Mouse (Mus musculus) heart, postnatal 14 days (tissue): ENCODE measurements around the gene Ric8b. TPM values are rescaled to one million over a fixed set of nuclear protein-coding genes. Genes with fewer than 3 reads are reported as not detected.

Experiments used
- DNase-seq, 2 experiments: peaks; one replicate each; pipeline ENCODE4 v3.0.0; 2021 to 2022
- intact Hi-C: fragments of 180-260 bp; cut with DNase I; formaldehyde crosslinking; loops from one replicate; pipeline ENCODE4 v1.15.1; 2025
- total RNA-seq, 2 experiments: library from RNA; stranded (reverse); gene quantifications; 2 replicates each; pipeline ENCODE4 v1.2.3; 2021

The Ric8b gene
- total RNA-seq, 2 experiments from 2014 or later, result 25.4 to 26.4 TPM

DNA sequence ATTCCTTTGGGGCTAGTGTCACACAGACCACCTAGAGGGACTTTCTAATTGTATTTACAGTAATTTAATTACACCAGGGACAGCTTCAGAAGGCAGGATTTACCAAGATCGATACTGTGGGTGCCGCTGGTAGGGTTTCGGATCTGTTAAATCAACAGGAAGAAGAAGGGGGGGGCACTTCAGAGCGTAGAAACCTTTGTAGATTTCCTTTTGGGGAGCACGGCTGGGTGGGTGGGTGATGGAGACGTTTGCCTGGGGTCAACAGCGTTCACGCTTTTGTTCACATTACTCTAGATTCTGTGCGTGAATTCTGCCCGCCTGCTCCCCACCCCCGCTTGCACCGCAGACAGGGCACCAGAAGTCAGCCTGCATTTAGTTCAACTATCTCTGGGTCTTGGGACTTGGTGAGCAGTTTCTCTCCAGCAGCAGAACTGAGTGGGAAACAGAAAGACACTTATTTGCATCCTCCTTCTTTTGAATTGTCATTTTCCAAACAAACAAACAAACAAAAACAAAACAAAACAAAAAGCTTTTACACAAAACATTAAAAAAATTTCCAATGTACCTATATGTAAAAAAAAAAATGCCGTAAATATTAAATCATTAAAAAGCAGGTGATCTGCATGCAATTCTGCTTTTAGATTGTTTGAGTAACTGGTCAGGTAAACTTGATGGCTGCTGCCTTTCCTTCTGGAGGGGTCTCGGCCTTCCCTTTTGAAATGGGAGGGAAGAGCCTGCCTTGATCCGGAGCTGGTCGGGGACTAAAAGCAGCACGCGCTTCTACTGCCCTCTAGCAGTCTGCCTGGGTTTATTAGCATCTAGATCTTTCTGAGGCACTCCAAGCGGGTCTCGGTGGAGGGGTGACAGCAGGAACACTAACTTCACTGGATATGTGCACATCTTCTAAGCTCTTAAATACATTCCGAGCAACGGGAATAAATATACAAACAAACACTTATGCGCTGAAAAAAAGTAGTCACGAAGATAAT, 127.6 kb downstream of the Ric8b start:
- intact Hi-C loops, result loop anchor here (2.0 to 5.0 kb wide), 5 partner anchors 32 to 528 kb away; no protein-coding TSS in a partner anchor
- peak; percentile 62 to 73 for DNase-seq

DNA sequence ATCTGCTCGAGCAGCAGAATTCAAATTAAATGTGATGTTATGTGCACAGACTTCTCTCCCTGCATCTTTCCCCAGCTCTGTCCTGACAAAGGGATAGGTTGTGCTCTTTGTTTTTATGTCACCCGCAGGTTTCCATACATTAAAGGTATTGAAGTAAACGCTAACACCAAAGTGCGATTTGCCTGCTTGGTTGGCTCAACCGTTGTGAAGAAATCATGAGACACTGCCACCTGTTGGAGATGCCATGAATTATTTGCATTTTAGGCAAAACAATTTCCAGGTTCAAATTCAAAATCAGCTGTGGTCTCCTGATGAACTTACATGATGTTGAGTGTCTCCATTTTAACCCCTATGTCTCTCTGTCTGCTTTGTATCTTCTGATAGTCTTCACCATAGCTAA, 129.2 kb downstream of the Ric8b start:
- peak in 1 of 2 experiments; percentile 51 for DNase-seq
- intact Hi-C loops, result loop anchor here (5.0 kb wide), 1 partner anchor 529 kb away; no protein-coding TSS in a partner anchor

DNA sequence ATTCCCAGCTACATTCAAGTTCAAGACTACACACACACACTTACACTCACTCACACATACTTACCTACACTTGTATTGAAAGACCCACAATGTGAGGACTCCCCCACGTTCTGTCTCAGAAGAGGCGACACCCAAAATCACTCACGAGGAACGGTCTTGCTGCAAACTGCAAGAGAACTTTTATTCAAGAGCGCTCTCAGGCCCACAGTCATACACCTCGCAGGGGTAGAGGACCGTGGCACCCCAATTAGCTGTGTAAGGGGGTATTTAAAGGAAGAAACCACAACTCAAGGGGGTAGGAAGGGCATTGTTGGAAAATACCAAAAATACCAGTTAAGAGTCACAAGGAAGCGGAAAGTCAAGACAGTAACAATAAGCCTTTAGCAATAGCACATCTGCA, 130.6 kb downstream of the Ric8b start:
- DNase-seq, result no peak
- intact Hi-C loops, result loop anchor here (5.0 kb wide), 1 partner anchor 531 kb away; no protein-coding TSS in a partner anchor

DNA sequence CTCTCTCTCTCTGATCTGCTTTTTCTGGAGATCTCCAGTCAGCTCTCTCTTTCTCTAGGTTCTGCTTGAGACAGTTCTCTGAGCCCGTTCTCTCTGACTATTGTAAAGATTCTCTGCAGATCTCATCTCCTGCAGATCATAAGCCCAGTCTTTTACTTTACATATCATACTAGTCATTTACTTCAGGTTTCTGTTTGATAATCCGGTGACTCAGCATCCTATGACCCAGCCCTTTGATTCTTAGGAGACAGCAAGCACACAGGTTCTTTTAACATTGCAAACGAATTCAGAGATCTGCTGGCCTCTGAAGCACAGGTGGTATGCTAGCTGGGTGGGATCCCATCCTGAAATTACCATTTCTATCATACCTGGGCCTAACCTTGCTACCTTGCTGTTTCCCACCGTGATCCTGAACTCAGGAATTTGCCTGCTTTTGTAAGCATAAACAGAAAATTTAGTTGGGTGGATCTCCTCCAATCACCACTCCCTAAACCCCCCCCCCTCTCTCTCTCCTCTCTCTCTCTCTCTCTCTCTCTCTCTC, 133.3 kb downstream of the Ric8b start:
- no peak for DNase-seq
- intact Hi-C loops, result no loop called here

DNA sequence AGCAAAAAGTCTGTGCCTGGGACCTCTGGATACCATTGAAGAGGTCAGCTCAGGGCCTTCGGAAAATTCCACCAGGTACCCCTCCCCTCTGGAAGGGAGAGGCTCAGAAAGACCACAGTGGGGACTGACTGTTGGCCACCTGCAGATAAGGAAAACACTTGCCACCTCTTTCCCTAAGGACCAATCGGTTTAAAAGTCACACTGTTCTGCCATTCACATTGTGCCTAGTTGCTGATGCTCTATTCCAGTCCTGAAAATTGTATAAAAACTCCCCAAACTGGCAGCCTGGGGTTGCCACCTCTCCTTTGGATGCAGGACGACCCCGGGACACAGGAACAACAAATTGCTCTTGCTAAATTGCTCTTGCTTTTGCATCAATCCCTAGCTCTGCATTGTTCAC, 135.0 kb downstream of the Ric8b start:
- intact Hi-C loops, result no loop called here
- DNase-seq, result no peak

DNA sequence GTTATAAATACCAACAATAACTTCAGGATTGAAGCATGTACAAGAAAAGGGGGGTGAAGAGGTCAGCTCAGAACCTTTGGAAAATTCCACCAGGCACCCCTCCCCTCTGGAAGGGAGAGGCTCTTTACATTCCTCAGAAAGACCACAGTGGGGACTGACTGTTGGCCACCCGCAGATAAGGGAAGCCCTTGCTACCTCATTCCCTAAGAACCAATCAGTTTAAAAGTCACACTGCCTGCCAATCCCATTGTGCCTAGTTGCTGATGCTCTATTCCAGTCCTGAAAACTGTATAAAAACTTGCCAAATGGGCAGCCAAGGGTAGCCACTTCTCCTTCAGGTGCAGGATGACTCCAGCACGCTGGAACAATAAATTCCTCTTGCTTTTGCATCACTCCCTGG, 137.5 kb downstream of the Ric8b start:
- DNase-seq, result no peak
- intact Hi-C loops, result no loop called here

Other genes starting within 250 kb of the Ric8b start
- under 1 TPM; 0.07 to 0.19 TPM for gene Rfx4, start 161.6 kb upstream of the Ric8b start, total RNA-seq
- gene Fhl4, start 184.9 kb downstream of the Ric8b start, total RNA-seq, result under 1 TPM; 0.41 to 0.50 TPM
- 10 to 100 TPM; 17.5 to 19.5 TPM for gene Tmem263, start 185.0 kb downstream of the Ric8b start, total RNA-seq
- gene Mterf2, start 210.4 kb downstream of the Ric8b start, total RNA-seq, result 10 to 100 TPM; 14.2 to 16.1 TPM